Mouse (Mus musculus) bone marrow, adult 2 months (tissue): ENCODE data around the gene Cenpu.

Experiments
- CTCF ChIP-seq: fragments of 200-500 bp; IDR thresholded peaks from 2 replicates; pipeline ENCODE4 v1.5.1; 2011; ENCODE audit warnings: low read length, control low read depth; ENCODE audit not compliant: control insufficient read depth, insufficient read depth
- POLR2A ChIP-seq: fragments of 200-500 bp; IDR thresholded peaks from 2 replicates; pipeline ENCODE4 v1.6.1; 2011; ENCODE audit warnings: low read depth, mild to moderate bottlenecking, control low read depth, low read length, borderline replicate concordance; ENCODE audit not compliant: control insufficient read depth

- TF ChIP-seq POLR2A (no peak), CTCF (no peak)
These were observed 17.9 kb upstream of the Cenpu start for GRCm38 (mm10) chr8:46533926-46534325.
